Mouse (Mus musculus): ENCODE data around the gene Shisa2. TPM values are rescaled to one million over a fixed set of nuclear protein-coding genes. Genes with fewer than 3 reads are reported as not detected.
"Not testable (repeated sequence)": the region's sequence is repeated elsewhere in the genome, so short reads cannot be mapped to it uniquely, and the experiment has no call there.

Gene Shisa2
- polyA plus RNA-seq, 1 experiment from 2014 or later = 9.6 TPM

DNA sequence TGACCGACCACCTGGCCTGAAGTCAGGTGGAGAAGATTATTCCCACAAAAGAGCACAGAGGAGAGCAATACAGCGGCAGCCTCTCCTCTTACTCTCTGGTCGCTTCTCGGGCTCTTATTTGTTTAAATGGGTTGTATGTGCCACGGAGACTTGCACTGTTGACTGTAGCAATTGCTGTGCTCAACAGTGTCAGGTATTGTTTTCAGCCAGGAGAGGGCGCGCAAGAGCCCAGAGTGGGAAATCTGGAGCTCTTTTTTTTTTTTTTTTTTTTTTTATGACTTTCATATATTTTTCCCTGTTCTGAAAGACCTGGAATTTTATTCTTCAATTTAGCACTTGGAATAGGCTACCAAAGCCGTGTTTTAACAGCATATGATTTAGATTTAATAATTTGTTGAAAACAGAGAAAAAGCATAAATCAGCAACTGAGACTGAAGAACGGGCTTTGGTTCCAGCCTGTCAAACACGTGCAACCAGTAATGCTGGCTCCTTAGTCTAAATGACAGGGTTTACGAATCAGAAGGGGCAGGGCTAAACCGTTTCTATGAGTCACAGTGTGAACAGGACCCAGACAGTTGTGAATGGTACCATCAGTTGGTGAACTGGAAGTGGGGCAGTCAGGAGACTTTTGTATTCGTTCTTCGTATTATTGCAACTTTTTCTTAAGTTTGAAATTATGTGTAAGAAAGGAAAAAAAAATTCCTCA is 12.0 kb upstream of the Shisa2 start:
- ATAC-seq (ENCODE audit: insufficient read depth, low FRiP score, low read depth) = no peak
- WGBS = 42% methylated on average over 14 of the region's 14 CpGs
- Histone ChIP-seq H3K4me1 (no peaks in the 10 kb centered on the region), H3K4me2 (no peak overlapping the region), H3K9me3 (no peaks in the 10 kb centered on the region), H3K27me3 (replicated peaks) (no peaks in the 10 kb centered on the region), H3K27ac (no peak overlapping the region), H3K4me3 (replicated peaks) (no peak overlapping the region), H3K36me3 (no peaks in the 10 kb centered on the region), H3K9ac (no peak overlapping the region)

DNA sequence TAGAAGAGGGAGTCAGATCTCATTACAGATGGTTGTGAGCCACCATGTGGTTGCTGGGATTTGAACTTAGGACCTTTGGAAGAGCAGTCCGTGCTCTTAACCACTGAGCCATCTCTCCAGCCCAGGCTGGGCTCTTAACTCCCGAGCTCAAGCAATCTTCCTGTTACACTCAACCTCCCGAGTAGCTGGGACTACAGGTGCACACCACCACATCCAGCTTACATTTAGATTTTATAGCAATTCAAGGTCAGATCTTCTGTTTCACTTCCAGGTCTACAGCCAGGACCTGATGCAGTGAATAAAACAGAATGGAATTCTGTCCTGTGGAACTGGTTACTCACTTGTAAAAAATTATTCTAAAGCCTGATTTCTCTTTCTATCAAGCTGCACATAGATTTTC is 11.0 kb upstream of the Shisa2 start:
- not testable (repeated sequence) for H3K9me3 ChIP-seq; H3K4me1 ChIP-seq; H3K4me3 ChIP-seq (replicated peaks); H3K4me2 ChIP-seq; H3K36me3 ChIP-seq; H3K27ac ChIP-seq; ATAC-seq (ENCODE audit: insufficient read depth, low FRiP score, low read depth); H3K9ac ChIP-seq; H3K27me3 ChIP-seq (replicated peaks)
- 74% methylated on average over 3 of the region's 3 CpGs for WGBS

- WGBS = 60% methylated on average over 7 of the region's 7 CpGs
- ATAC-seq (ENCODE audit: insufficient read depth, low FRiP score, low read depth) = no peak
- no peak overlapping the region for H3K9ac ChIP-seq
- no peaks in the 10 kb centered on the region for H3K4me1 ChIP-seq
- H3K4me3 ChIP-seq (replicated peaks) = no peak overlapping the region
- no peaks in the 10 kb centered on the region for H3K9me3 ChIP-seq
- no peak overlapping the region for H3K4me2 ChIP-seq
- no peak overlapping the region for H3K27ac ChIP-seq
- H3K27me3 ChIP-seq (replicated peaks) = no peaks in the 10 kb centered on the region
- no peaks in the 10 kb centered on the region for H3K36me3 ChIP-seq
Observed at GRCm38 (mm10) chr14:59616802-59617201, 8.3 kb upstream of the Shisa2 start.

GRCm38 (mm10) chr14:59624326-59624885 is 702 bp upstream of the Shisa2 start:
- no peak overlapping the region for H3K27ac ChIP-seq
- WGBS = 42% methylated on average over 9 of the region's 9 CpGs
- no peak overlapping the region for H3K4me3 ChIP-seq (replicated peaks)
- peaks cover 22% of the 10 kb centered on the region for H3K4me1 ChIP-seq
- H3K9me3 ChIP-seq = no peaks in the 10 kb centered on the region
- no peaks in the 10 kb centered on the region for H3K36me3 ChIP-seq
- no peak for ATAC-seq (ENCODE audit: insufficient read depth, low FRiP score, low read depth)
- H3K27me3 ChIP-seq (replicated peaks) = 0 out of 2 replicates have a peak, but pooled peaks cover 14% of the 10 kb centered on the region
- no peak overlapping the region for H3K9ac ChIP-seq
- peak overlapping the region; percentile 75; the same call in 1 of the 2 replicates for H3K4me2 ChIP-seq

DNA sequence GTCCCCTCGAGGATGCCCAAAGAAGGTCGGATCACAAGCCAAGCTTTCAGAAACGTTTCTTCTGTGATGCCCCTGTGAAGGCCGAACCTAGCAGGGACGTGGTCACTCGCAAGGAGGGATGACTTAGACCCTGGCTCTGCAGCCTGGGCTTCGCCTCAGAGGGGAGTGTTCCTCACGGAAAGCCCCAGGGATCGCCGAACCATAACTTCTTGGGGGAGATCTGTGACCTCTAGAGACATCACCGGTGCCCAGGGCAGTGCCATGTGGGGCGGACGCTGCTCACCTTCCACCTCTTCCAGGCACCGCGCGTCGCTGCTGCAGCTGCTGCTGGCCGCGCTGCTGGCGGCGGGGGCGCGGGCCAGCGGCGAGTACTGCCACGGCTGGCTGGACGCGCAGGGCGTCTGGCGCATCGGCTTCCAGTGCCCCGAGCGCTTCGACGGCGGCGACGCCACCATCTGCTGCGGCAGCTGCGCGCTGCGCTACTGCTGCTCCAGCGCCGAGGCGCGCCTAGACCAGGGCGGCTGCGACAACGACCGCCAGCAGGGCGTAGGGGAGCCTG is 777 bp downstream of the Shisa2 start:
- ATAC-seq (ENCODE audit: insufficient read depth, low FRiP score, low read depth) = 0 out of 2 replicates have a peak, but pooled peaks have one; percentile 36
- Histone ChIP-seq H3K27me3 (replicated peaks) (0 out of 2 replicates have a peak, but pooled peaks cover 14% of the 10 kb centered on the region), H3K4me2 (peak overlapping the region; percentile 75), H3K4me1 (peaks cover 22% of the 10 kb centered on the region), H3K27ac (peak overlapping the region; percentile 76), H3K36me3 (no peaks in the 10 kb centered on the region), H3K9me3 (no peaks in the 10 kb centered on the region), H3K4me3 (replicated peaks) (peak overlapping the region; percentile 68), H3K9ac (peak overlapping the region; percentile 48; the same call in 1 of the 2 replicates)
- under 1% methylated on average over 51 of the region's 51 CpGs for WGBS

DNA sequence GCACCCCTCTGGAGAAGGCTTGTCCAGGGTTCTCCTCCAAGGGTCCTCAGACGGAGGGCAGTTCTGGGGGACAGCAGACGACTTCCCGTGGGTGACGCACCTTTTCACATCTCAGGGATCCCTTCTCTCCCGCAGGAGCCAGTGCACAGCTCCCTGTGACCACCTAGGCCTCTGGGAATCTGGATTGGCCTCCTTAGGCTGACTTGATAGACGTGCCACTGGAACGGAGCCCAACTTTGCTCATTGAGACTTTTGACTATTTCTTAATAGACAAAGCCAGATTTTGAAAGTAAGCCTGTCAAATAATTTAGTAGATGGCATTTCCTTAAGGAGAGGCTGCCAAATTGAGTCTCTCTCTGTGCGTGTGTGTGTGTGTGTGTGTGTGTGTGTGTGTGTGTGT is 1.6 kb downstream of the Shisa2 start:
- no peak for ATAC-seq (ENCODE audit: insufficient read depth, low FRiP score, low read depth)
- no peak overlapping the region for H3K9ac ChIP-seq
- H3K36me3 ChIP-seq = no peaks in the 10 kb centered on the region
- peaks cover 22% of the 10 kb centered on the region for H3K4me1 ChIP-seq
- WGBS = 35% methylated on average over 8 of the region's 8 CpGs
- H3K27me3 ChIP-seq (replicated peaks) = 0 out of 2 replicates have a peak, but pooled peaks cover 14% of the 10 kb centered on the region
- no peaks in the 10 kb centered on the region for H3K9me3 ChIP-seq
- H3K4me3 ChIP-seq (replicated peaks) = peak overlapping the region; percentile 68
- peak overlapping the region; percentile 75 for H3K4me2 ChIP-seq
- H3K27ac ChIP-seq = no peak overlapping the region

GRCm38 (mm10) chr14:59627142-59627680 is 2.1 kb downstream of the Shisa2 start:
- no peaks in the 10 kb centered on the region for H3K36me3 ChIP-seq
- peaks cover 22% of the 10 kb centered on the region for H3K4me1 ChIP-seq
- peak overlapping the region; percentile 75 for H3K4me2 ChIP-seq
- WGBS = 40% methylated on average over 9 of the region's 9 CpGs
- no peak overlapping the region for H3K27ac ChIP-seq
- 0 out of 2 replicates have a peak, but pooled peaks cover 14% of the 10 kb centered on the region for H3K27me3 ChIP-seq (replicated peaks)
- ATAC-seq (ENCODE audit: insufficient read depth, low FRiP score, low read depth) = no peak
- no peak overlapping the region for H3K9ac ChIP-seq
- peak overlapping the region; percentile 68 for H3K4me3 ChIP-seq (replicated peaks)
- no peaks in the 10 kb centered on the region for H3K9me3 ChIP-seq

DNA sequence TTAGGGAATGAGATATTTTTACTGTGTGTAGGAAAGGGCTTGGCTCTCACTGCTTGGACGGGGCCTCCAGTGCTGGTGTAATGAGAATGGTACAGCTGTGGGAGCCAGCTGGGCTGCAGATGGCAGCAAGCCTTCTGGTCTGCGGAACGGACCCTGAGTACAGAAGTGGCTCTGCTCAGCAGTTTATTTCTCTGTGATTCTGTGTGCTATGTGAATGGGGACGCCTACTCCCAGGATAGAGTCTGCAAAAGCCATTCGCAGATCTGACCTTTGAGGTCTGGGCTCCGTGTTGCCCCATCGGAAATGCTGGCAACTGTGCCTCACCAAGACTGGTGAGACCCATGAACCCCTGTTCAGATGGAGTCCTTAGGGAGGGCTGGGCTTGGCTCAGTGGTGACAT is 2.7 kb downstream of the Shisa2 start:
- ATAC-seq (ENCODE audit: insufficient read depth, low FRiP score, low read depth) = 0 out of 2 replicates have a peak, but pooled peaks have one; percentile 12
- no peak overlapping the region for H3K9ac ChIP-seq
- H3K4me3 ChIP-seq (replicated peaks) = peak overlapping the region; percentile 68

GRCm38 (mm10) chr14:59629308-59629707 is 4.2 kb downstream of the Shisa2 start:
- Histone ChIP-seq H3K9me3 (no peaks in the 10 kb centered on the region), H3K4me2 (no peak overlapping the region), H3K27me3 (replicated peaks) (0 out of 2 replicates have a peak, but pooled peaks cover 14% of the 10 kb centered on the region), H3K36me3 (no peaks in the 10 kb centered on the region), H3K4me1 (peaks cover 22% of the 10 kb centered on the region), H3K27ac (no peak overlapping the region), H3K9ac (no peak overlapping the region), H3K4me3 (replicated peaks) (no peak overlapping the region)
- no peak for ATAC-seq (ENCODE audit: insufficient read depth, low FRiP score, low read depth)
- 91% methylated on average over 15 of the region's 15 CpGs for whole genome bisulfite sequencing

More for the DNA sequence above, 2.7 kb downstream of the Shisa2 start:
- Histone ChIP-seq H3K36me3 (no peaks in the 10 kb centered on the region), H3K27me3 (replicated peaks) (0 out of 2 replicates have a peak, but pooled peaks cover 14% of the 10 kb centered on the region), H3K4me1 (peaks cover 22% of the 10 kb centered on the region), H3K9me3 (no peaks in the 10 kb centered on the region), H3K27ac (no peak overlapping the region), H3K4me2 (peak overlapping the region; percentile 75)
- 54% methylated on average over 7 of the region's 7 CpGs for WGBS

DNA sequence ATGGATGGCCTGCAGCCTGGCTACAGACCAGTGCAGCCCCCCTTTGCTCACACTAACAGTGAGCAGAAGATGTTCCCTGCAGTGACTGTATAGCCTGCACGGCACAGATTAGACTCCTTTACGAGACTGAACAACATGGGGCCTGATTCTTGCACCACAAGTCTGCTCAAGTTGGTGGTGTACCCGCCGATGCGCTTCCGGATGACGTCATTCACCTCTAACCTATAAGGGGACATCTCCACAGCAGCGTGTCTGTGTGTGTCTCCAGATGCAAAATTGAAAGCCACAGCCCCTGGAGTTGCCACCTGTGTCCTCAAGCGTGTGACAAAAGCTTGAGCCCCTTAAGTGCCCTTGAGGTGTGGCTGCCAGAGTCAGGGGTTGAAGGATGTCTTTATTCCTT is 5.0 kb downstream of the Shisa2 start:
- ATAC-seq (ENCODE audit: insufficient read depth, low FRiP score, low read depth) = no peak
- no peak overlapping the region for H3K9ac ChIP-seq
- 0 out of 2 replicates have a peak, but pooled peaks cover 14% of the 10 kb centered on the region for H3K27me3 ChIP-seq (replicated peaks)
- no peaks in the 10 kb centered on the region for H3K36me3 ChIP-seq
- no peaks in the 10 kb centered on the region for H3K9me3 ChIP-seq
- no peak overlapping the region for H3K4me3 ChIP-seq (replicated peaks)
- H3K4me2 ChIP-seq = no peak overlapping the region
- peaks cover 22% of the 10 kb centered on the region for H3K4me1 ChIP-seq
- no peak overlapping the region for H3K27ac ChIP-seq
- 92% methylated on average over 9 of the region's 9 CpGs for WGBS

DNA sequence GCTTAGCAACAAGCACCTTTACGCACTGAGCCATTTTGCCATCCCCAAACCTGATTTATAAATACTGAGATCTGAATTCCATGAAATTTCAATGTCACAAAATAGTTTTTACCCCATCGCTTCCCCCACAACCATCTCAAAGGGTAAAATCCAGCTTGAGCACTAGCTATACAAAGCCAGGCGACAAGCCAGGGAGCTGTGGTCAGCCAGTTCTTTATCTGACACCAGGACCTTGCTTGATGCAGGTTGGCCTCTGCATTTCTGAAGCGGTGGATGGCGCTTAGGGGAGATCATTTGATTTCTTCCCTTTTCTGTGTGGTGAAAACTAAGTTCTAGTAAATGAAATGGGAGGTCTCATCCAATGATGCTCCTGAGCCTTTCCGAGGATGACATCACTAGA is 7.0 kb downstream of the Shisa2 start:
- Histone ChIP-seq H3K9ac (no peak overlapping the region), H3K4me2 (no peak overlapping the region), H3K27me3 (replicated peaks) (0 out of 2 replicates have a peak, but pooled peaks cover 3% of the 10 kb centered on the region), H3K36me3 (no peaks in the 10 kb centered on the region), H3K27ac (no peak overlapping the region), H3K4me3 (replicated peaks) (no peak overlapping the region), H3K9me3 (no peaks in the 10 kb centered on the region), H3K4me1 (peaks cover 9% of the 10 kb centered on the region; the same call in 1 of the 2 replicates)
- ATAC-seq (ENCODE audit: insufficient read depth, low FRiP score, low read depth) = no peak
- 89% methylated on average over 6 of the region's 6 CpGs for WGBS
